Mouse (Mus musculus) cerebellum, postnatal 14 days (tissue): ENCODE results near the gene Abcc5.
A peak's percentile ranks its signal among the peaks of the same experiment; 100 is the strongest.
"Not testable (repeated sequence)": the region's sequence is repeated elsewhere in the genome, so short reads cannot be mapped to it uniquely, and the experiment has no call there.

ENCODE experiments used
- DNase-seq, 2 experiments: peaks; one replicate each; pipeline ENCODE4 v3.0.0; 2021; ENCODE audit warnings: mixed read lengths in 2 of 2

Abcc5 gene

DNA sequence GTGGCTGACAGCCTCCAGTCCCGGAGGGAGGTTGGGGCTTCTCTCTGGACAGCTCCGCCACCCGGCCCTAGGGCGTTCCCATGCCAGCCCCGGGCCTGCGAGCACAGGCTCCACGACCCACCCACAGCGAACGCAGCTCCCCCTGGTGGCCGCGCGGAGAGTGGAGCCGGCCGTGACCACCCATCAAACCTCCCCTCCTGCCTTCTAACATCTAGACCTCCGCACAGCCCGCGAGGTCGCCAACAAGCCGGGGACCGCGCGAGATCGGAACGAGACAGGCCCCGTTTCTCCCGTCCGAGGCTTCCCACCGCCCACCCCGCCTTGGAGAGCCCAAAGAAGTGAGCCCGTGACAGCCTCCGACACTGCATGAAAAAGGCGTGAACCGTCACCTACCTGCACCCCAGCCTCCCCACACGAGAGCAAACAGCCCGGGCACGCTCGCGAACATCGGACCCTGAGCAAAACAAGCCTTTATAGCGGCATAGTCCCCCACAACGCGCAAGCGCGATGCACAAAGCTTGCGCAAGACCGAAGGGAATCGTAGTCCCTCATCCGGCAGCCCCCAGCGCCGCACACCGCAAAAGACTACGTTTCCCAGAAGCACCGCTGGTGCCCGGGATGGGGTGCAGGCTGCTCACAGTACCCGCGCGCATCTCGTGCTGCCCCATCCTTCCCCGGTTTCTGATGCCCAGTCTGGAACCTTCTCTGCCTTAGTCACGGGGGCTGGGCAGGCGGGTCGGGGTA, at the start of gene Abcc5:
Gene Abcc5 (minus strand): TSS at position 540 of the 744 bp plus-strand sequence.
- peak; percentile 94 to 96 for DNase-seq

DNA sequence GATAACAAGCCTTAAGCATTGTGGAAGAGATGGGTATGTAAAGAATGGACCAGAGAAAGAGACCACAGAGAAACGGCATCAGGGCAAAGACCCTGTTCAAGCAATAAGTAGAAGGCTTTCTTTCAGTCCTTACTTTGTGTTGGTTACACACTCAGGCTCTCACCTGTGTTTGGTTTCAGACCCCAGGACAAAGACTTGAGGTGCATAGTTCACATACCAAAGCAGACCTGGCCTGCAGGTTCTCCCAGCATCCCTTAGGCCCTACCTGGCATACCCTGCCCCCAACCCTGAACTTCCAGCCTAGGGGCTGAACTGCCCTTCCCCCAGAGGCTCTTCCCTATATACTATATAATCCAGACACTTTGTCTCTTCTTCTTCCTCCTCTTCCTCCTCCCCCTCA, 49.1 kb upstream of the Abcc5 start:
- DNase-seq = no peak

DNA sequence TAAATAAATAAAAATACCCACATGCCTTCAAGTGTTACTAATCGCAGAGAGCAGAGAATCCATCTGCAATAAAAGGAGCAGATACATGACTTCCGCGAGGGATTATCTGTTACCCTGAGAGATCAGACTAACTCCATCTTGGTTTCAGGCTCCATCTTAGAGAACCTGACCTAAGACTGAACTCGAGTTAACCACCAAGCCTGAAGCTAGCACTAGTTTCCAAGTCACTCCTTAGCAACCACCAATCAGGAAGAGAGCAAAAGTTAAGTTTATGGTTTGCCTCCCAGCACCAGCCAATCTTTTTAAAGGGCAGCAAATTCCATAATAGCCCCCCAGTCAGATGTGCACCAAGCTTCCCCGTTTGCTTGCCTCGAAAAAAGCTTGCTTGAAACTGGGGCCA, 48.6 kb upstream of the Abcc5 start:
- no peak for DNase-seq

DNA sequence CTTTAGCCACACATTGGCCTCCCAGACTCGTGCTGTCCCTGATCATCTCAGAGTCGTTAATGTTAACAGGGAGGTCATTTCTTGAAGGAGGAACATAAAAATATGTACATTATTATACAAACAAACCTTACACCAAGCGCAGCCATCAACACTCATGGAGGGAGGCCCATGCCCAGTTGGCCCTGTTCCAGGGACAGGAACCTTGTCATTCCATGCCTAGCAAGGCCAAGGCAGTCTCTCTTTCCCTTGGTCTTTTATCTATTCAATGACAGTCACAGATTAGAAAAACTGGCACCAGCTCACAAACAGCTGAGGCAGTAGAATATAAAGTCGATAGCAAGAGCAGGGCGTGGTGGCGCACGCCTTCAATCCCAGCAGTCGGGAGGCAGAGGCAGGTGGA, 48.0 kb upstream of the Abcc5 start:
- peak in 1 of 2 experiments; percentile 6 for DNase-seq

DNA sequence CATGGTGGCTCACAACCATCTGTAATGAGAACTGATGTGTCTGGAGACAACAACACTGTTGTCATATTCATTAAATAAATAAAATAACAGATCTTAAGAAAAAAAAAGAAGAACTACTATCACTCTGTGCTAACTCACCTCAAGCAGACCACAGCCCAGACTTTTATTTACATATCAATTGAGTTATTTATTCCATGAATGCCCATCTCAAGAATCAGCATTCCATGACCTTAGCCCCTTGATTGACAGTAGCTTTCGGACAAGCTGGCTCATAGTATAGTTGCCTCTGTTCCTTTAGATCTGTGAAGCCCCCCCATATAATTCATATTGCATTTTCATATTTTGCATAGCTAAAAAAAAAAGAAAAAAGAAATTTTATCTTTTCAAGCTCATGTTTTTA, 47.6 kb upstream of the Abcc5 start:
- DNase-seq = no peak

DNA sequence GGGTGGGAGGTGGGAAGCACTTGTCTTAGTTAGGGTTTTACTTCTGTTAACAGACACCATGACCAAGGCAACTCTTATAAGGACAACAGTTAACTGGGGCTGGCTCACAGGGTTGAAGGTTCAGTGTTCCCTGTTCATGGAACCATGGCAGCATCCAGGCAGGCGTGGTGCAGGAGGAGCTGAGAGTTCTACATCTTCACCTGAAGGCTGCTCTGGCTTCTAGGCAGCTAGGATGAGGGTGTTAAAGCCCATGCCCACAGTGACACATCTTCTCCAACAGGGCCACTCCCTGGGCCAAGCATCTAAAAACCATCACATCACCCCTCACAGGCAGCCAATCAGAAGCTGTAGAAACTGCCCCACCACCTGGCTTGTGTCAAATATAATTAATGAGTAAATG, 45.5 kb upstream of the Abcc5 start:
- DNase-seq = no peak

DNA sequence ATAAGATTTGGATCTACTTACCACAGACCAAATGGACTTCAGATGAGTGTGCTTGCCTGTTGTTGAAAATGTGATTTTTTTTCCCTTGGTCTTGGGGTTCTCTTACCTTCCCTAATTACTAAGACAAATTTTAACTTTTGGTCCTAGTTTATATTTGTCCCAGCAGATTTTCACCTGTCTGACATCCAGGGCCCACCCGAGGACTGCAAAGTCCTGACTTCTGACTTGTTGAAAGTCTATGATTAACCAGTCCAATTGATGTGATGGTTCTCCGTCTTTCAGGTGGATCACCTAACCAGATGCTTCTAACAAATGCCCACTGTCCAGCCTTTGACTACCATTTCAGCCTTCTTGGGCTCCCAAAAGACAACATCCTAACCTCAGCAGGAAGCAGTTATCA, 44.8 kb upstream of the Abcc5 start:
- no peak for DNase-seq

DNA sequence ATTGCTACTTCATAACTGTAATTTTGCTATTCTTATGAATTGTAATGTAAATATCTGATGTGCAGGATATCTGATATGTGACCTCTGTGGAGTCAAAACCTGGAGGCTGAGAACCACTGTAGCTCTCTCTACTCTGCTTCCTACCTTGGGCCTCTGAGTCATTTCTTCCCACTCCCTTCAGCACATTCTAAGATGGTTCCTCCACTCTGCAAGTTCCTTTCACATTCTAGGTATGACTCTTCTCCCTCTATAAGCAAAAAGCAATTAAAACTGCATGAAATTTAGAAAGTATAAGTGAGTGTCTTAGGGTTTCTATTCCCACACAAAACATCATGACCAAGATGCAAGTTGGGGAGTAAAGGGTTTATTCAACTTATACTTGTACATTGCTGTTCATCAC, 38.5 kb upstream of the Abcc5 start:
- no peak for DNase-seq

DNA sequence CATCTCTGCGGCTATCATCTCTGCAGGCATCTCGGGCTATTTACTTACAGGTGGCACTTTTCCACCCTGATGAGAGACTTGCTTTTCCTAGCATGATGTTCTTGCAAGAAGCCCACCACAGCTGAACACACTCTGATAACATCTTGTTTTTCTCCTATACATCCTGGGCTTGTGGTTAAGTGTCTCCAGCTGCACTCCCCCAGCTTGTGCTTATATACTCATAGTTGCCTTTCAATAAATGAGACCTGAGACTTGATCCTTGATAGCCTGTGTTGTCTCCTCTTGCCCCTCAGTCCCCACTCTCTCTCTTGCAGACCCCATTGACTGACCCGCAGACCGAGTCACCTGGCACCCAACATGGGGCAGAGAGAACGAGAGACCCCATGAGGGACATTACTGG, 32.5 kb upstream of the Abcc5 start:
- not testable (repeated sequence) for DNase-seq

DNA sequence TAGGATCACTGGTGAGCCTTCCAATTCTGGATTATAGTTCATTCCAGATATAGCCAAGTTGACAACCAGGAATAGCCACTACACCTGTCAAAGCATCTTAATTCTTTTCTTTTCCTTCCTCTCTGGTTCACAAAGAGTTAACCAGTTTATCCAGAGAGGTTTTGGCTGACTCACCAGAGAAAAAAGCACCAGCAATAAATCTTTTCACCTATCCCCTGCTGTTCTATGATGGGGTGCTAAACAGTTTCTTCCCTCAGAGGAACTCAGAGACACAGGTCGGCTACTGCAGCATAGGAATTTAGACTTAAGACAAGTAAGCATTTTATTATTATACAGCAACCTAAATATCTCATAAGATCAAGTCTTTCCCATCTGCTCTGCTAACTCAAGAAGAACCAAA, 29.9 kb upstream of the Abcc5 start:
- DNase-seq = no peak

DNA sequence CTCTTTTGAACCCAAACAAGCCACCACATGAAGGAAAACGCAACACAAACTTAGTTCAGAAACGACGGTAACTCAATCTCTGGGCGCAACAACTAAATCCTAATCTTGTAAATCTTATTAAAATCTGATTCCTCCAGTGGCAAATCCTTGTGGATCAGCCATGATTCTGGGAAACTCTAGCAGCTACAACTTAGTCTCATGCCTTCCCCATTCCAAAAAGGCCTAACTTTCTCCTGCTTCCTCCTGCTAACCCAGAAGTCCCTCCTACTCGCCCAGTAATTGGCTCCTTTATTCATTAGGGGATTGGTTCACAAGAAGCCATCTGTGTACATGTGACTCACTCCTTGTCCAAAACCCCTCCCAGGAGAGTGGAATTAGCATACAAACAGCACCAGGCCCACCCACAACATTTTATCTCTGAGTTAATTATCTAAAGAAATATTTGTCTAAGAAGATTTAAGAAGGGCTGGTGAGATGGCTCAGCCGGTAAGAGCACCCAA, 28.0 kb upstream of the Abcc5 start:
- no peak for DNase-seq

DNA sequence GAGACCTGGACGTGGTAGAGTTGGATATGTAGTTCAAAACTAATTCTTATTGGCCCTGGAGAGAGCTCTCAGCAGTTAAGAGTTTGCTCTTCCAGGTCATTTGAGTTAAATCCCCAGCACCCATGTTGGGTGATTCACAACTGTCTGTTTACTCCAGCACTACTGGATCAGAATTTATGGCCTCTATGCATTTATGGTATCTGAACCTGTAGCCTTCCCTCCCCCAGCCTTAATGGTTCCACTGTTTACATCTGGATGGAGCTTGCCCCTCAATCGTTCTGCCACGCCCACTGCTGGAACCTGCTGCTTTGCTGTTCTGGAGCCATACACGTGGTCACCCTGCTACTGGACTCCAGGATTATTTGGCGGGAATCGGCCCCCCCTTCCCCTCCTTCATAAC, 25.6 kb upstream of the Abcc5 start:
- no peak for DNase-seq

DNA sequence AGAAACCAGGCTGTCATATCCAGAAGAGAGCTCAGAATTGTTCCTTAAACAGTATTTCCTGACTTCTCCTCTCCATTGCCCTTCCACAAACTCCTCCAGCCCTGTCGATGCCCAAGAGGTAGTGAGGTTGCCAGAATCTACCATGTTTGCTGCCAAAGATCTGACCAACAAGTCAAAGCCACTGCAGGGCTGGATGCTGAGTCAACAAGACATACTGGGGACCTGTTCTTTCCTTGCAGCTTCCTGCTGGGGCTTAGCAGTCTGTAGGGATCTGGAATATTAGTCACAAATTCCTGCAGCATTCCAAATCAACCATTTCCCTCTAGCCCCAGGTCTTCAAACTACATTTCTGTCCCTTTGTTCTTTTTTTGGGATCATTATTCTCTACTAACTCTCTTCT, 19.7 kb upstream of the Abcc5 start:
- DNase-seq = no peak

DNA sequence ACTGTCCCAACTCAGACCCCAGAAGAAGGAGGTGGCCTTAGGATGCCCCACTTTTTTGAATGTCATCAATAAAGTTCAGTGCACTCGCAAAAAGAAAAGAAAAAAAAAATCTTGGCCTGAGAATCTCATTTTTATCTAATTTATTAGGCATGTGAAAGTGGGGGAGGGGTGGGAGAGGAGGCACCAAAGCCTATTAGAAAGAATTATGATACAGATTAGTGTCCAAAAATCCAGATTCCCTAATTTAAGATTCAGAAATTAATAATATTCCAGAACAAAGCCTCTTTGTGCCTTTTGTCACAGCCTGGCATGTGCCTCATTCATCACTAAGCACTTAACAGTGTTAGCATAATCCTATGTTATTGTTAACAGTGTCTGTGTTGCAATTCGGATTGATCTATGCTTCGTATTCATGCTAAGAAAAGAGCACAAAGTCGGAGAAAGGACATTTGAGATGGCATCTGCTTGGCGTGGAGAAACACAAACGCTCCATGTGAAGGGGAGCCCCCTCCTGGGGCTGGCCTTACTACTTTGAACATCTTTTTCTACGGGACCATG, 18.7 kb upstream of the Abcc5 start:
- DNase-seq = no peak

DNA sequence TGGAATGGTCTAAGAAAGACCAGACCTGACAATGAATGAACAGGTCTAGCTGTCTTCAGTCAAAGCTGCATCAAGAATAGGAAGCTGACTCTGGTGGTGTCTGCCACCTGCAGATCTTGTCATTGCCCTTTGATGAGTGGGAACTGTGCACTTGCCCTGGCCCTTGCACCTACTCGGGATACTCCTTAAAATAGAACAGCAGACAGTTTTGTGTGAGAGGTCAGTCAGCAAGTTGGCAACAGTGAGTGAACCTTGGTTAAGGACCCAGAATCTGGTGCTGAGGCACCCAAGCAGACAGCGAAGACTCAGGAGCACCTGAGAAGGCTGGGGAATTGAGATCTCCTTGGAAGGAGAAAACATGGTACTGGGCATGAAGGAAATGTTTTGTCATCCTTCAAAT, 16.7 kb upstream of the Abcc5 start:
- no peak for DNase-seq

DNA sequence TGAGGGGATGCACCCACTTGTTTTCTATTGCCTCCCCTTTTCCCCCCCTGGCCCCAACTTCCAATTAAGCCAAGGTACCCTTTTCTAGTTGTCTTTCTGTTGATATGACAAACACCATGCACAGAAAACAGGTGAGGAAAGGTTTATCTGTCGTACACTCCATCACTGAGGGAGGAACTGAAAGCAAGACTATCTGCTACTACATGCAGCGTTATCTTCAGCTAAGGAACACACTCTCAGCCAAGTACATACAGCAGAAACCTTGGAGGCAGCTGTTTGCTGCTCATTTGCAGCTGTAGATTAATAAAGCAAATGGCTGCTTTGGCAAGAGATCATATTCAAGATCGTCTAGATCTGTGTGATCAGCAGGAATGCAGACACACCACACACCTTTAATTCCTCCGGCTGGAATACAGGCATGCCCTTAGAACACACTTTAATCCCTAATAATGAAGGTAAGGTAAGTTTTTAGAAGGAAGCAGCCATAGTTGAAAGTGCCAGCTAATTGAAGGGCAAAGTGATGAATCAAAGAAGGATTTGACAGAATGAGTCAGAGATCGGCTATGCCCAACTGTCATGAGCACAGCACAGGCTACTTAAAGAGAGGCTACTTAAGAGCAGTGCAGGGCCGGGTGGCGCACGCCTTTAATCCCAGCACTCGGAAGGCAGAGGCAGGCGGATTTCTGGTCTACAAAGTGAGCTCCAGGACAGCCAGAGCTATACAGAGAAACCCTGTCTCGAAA, 12.7 kb upstream of the Abcc5 start:
- no peak for DNase-seq

DNA sequence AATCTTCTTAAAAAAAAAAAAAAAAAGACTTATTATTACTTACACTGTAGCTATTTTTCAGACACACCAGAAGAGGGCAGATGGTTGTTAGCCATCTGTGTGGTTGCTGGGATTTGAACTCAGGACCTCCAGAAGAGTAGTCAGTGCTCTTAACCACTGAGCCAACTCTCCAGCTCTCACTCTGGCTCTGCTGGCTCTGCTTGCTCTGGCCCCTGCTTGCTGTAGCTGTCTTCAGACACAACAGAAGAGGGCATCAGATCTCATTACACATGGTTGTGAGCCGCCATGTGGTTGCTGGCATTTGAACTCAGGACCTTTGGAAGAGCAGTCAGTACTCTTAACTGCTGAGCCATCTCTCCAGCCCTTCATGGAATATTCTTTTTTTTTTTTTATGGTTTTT, 11.9 kb upstream of the Abcc5 start:
- not testable (repeated sequence) for DNase-seq

DNA sequence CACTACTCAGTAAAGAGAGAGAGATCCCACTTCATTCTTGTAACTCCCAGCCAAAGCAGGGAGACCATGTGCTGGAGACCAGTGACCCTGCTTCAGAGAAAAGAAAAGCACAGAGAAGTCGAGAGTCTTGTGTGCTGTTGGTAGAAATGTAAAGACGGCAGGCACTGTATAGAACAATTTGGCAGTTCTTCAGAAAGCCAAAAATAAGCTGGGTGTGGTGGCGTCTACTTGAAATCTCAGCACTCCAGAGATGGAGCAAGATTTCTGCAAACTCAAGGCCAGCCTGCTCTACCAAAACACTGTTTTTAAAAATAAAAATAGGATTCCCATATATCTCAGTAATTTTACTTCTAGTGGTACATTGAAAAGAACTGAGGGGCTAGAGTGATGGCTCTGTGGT, 10.1 kb upstream of the Abcc5 start:
- no peak for DNase-seq

DNA sequence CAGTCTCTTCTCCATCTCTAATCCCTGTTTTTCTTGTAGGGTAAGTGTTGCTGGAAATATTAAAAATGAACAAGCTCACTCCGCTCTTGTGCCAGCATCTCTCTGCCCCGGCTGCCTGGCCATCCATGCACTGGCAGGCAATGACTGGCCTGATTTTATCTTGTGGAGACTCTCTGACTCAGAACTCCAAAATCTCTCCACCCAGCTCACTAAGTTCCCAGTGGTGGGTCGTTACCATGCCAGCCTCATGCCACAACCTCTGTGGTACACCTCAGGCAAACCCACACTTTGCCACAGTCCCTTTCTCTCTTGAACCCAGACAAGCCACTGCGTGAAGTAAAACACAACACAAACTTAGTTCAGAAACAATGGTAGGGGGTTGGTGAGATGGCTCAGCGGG, 3.1 kb upstream of the Abcc5 start:
- no peak for DNase-seq

DNA sequence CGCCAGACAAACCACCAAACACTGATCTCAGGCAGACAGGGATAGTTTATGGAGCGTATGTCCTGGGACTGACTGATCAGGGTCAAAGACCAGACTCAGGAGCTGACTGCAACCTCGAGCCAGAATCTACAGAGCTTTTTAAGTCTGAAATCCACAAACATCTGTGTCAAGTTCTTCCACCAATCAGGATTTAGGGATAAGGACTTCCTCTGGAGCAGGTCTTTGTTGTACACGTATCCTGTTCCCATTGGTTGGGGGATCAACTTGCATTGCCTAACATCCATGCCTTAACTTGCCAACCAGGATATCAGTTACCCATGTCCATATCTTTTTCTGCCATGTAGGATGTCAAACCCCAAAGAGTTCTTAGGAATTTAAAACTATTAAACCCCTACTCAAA, 1.4 kb upstream of the Abcc5 start:
- no peak for DNase-seq

DNA sequence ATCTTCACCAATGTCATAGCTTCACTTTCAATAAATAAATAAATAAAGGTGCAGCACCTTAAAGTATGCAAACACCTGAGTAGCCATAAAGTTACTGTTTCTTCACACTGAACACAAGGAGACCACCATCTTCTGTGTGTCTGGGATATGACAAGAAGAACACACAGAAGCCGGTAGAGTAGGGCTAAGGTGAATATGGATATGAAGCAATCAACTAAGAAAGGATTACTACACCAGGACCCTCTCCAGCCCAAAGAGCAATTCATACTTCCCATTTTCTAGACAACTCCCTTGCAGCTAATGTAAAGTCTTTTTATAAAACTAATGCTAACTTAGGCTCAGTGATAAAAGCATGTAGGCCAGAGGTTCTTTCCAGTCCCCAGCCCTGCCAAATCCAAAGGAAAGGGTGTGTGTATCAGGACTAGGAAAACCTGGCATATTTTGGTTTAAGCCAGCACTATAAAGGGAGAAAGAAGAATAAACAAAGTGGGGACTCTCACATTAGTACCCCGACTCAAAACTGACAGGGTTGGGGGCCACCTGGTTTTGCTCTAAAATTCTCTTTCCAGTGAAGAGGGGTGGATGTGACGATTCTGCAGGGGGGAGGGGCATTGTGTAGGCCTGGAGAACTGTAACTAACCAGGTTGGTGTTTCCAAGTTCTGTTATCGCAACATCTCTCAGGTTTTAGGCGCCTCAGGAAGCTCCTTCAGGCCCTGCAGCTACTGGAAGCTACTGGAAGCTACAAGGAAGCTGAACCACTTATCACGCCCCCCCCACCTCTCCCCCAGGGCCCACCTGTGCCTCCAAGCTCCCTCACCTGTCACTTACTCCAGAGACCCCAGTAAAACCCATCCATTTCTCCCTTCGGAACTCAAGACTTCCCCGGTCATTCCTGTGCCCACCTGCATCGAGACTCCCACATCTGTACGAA, 1.2 kb downstream of the Abcc5 start:
- peak; percentile 28 to 31 for DNase-seq

DNA sequence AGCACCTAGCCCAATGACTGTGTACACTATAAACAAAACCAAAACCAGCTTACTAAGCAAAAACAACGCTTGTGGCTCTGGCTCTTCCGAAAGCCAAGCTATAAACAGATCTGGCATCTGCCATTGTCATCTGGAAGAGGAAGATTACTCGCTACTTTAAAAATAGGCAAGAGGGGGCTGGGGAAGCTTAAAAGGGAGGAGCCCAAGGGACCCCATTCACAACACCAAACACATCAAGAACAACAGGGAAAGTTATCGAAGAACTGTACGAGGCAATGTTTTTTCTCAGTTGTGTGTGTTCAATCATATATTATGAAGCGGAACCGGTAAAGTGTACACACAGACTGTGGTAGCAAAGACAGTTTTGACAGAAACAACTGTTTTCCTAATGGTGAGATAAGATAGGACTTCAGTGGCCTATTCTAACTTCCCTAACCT, 1.9 kb downstream of the Abcc5 start:
- DNase-seq = no peak
